Mouse (Mus musculus) left cerebral cortex, adult 2 months (tissue): Measurements from ENCODE around the gene Nudt13. TPM values are rescaled to one million over a fixed set of nuclear protein-coding genes. Genes with fewer than 3 reads are reported as not detected.

Source experiments
- DNase-seq, 2 experiments: peaks; one replicate each; pipeline ENCODE4 v3.0.0; 2021 to 2022; ENCODE audit warnings: low spot score in 2 of 2, mixed read lengths in 1 of 2; ENCODE audit errors: extremely low spot score in 1 of 2
- H3K27ac ChIP-seq: fragments of 200-600 bp; 2 replicates; pipeline ENCODE4 v1.8.1; 2022
- H3K4me3 ChIP-seq: fragments of 200-600 bp; 2 replicates; pipeline ENCODE4 v1.8.1; 2022
- CTCF ChIP-seq: fragments of 200-600 bp; IDR thresholded peaks from 2 replicates; pipeline ENCODE4 v1.8.1; 2022; ENCODE audit warnings: antibody characterized with exemption, mild to moderate bottlenecking, moderate library complexity
- intact Hi-C: fragments of 180-260 bp; cut with DNase I; formaldehyde crosslinking; loops from one replicate; pipeline ENCODE4 v1.15.1; 2025
- long read RNA-seq, 2 experiments: library from polyadenylated mRNA; stranded (forward); transcript quantifications; one replicate each; pipeline ENCODE4 v2.0.0; 2021; ENCODE audit warnings: borderline mapping rate in 2 of 2
- total RNA-seq, 2 experiments: library from RNA; stranded (reverse); gene quantifications; 2 replicates each; pipeline ENCODE4 v1.2.3; 2021

The Nudt13 gene
- 10 to 100 TPM; 17.3 to 18.6 TPM for total RNA-seq
- long read RNA-seq, experiment 1, partial matches to known transcripts: 0 of 3 reads
- long read RNA-seq, experiment 1, other reads (novel, unspliced or antisense): 3 of 3 reads
- long read RNA-seq, experiment 2, partial matches to known transcripts: 1 of 5 reads
- long read RNA-seq, experiment 2, other reads (novel, unspliced or antisense): 4 of 5 reads

DNA sequence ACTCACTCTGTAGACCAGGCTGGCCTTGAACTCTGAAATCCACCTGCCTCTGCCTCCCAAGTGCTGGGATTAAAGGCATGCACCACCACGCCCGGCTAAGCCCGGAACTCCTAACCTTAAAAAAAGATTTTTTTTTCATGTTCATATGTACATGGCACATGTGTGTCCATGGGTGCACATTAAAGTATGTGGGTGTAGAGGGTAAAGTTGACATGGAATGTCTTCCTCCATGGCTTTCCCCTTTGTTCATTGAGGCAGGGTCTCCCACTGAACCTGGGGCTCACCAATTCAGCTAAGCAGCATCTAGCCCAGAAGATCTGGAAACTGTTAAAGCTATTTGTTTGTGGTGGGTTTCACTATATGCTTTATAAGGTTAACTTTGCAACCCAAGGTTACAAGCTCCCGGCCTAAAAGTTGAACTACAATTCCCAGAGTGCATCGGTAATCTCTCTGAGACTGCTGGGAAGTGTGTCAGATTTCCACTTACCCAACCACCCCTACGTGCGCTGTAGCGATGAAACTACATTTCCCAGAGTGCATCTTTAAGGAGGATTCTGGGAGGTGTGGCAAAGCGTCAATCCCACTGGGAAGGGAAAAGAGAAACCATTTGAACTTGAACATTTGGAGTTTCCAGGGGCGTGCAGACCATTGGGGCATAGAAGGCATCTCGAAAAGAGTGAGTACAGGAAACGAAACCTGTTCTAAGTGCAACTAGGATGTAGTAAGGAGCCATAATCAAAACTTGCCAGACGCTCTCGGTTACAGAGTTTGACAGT lies at the start of gene Nudt13:
Nudt13 (plus strand) TSS at position 581 of the 776 bp plus-strand sequence.
- H3K27ac ChIP-seq: peak within 1 kb of the TSS; percentile 37; the same call in 1 of the 2 replicates
- peak; percentile 74 to 81 for DNase-seq
- intact Hi-C loops: no loop called here
- peak within 1 kb of the TSS; percentile 56 for H3K4me3 ChIP-seq
- TF ChIP-seq CTCF: no peak

DNA sequence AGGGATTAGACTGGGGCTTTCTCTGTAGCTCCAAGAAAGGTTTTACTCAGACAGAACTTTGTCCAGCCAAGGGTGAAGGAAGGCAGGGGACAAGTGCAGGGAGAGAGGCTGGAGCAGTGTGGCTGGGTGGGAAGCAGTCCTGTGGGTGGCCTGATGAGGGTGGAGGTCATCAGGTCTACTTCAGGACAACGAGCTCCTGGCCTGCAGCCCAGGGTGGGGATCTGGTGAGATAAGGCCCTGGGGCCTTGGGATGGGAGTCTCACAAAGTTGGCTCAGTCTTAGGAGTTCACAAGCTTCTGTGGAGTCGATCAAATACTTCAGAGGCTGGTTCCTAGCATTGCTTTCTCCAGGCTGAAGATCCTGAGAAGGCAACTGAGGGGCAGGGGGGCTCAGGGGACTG lies 49.2 kb upstream of the Nudt13 start:
- Histone ChIP-seq H3K27ac (no peak overlapping the region), H3K4me3 (no peak overlapping the region)
- no peak for DNase-seq
- intact Hi-C loops: no loop called here
- no peak for TF ChIP-seq CTCF

DNA sequence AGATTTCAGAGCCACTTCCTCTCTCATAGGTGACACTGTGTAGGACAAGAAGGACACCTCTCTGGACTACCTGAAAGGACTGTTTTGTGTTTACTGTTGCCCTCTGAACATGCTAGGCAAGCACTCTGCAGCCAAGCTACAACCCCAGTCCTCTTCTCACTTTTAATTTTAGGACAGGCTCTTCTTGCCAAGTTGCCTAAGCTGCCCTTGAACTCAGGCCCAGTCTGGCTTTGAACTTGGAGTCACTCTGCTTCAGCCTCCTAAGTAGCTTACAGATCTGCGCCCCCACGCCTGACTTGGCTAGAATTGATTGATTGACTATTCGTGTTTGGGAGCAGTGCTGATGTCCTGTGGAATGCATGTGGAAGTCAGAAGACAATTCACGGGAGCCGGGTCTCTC lies 48.6 kb upstream of the Nudt13 start:
- TF ChIP-seq CTCF: no peak
- no peak overlapping the region for H3K27ac ChIP-seq
- no peak overlapping the region for H3K4me3 ChIP-seq
- DNase-seq: no peak
- intact Hi-C loops: no loop called here

DNA sequence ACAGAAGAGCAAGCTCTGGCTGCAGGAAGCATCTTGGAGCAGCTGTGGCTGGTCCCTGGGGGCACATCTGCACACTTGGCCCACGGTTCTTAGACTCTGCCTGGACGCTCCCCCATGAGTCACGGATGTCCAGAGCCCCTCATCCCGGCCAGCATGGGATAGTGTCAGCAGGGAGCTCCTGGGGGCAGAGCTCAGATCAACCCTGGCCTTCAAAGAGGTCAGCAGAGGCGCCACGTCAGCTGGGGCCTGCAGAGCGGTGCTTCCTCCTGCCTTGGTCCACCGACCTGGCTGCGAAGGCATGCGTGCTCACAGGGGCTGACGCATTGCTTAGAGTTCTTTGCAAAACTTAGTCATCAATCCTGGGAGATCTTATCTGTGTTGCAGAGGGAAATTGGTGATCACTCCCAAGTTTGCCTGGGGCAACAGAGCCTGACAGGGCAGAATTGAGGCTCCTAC lies 47.7 kb upstream of the Nudt13 start:
- intact Hi-C loops: no loop called here
- TF ChIP-seq CTCF: no peak
- Histone ChIP-seq H3K4me3 (no peak overlapping the region), H3K27ac (no peak overlapping the region)
- DNase-seq: no peak

GRCm38 (mm10) chr14:20248001-20248400 lies 46.5 kb upstream of the Nudt13 start:
- H3K4me3 ChIP-seq: no peak overlapping the region
- TF ChIP-seq CTCF: no peak
- intact Hi-C loops: no loop called here
- no peak for DNase-seq
- no peak overlapping the region for H3K27ac ChIP-seq

DNA sequence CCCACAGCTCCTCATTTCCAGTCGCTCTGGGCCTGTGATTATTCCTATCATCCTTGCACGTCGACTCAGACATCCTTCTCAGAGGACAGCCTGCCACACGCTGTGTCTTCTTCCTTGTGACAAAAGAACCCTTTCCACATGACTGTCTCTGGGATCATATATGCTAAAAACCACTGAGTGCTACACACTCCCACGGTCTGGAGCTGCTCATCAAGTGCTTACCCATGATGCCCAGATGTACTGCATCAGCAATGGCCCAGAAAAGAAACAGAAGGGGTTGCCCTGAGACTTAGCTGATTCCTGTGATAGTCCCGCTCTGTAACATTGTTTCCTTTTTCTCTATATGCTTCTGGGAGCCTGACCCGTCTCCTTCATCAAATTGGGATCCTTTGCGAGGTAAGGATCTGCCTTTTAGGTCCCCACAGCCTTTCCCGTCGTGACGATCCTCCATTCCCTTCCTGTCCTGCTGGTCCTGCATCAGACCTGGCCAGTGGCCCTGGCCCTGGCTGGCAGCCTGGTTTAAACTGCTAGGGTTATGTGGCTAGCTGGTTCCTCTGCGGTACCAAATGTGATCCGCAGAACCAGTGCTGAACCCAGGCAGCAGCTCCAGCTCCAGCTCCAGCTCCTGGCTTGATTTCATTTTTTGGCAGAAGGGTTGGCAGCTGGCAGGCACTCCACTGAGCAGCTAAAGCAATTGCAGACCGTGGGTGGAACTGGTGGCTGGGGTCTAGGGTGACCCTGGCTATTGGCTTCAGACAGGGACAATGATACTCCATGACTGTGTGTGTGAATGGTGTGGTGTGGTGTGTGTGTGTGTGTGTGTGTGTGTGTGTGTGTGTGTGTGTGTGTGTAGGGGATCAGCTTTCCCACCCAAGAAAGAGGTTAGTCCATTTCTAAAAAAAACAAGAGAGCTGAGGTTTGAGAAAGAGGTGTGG lies 44.0 kb upstream of the Nudt13 start:
- intact Hi-C loops: loop anchor here (10.0 kb wide), 1 partner anchor 546 kb away; no protein-coding TSS in a partner anchor

GRCm38 (mm10) chr14:20258185-20259113 lies 36.0 kb upstream of the Nudt13 start:
- peak; percentile 71 to 83 for DNase-seq
- TF ChIP-seq CTCF: peak; percentile 96
- Histone ChIP-seq H3K27ac (no peak overlapping the region), H3K4me3 (no peak overlapping the region)
- intact Hi-C loops: loop anchor here (1.0 to 10.0 kb wide), 4 partner anchors 144 to 554 kb away; no protein-coding TSS in a partner anchor

More for the DNA sequence above, 44.0 kb upstream of the Nudt13 start:
- no peak overlapping the region for H3K4me3 ChIP-seq
- H3K27ac ChIP-seq: no peak overlapping the region
- DNase-seq: no peak
- no peak for TF ChIP-seq CTCF

DNA sequence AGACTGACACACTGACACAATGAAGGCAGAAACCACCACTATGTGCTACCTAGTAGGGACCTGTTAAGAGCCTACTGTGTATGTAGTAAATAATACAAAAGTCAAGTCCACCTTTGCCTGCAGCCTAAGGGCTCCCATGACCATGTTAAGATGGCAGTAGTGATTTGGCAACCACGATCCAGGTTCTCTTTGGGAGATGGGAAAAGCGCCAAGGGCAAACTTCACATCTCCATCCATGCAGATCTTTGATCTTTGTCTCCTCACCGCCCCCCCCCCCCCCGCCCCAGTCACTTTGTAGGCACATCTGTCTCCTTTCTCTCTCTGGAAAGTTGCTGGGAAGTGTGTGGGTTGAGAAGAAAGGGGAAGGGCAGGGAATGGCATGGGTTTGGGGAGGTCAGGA lies 32.2 kb upstream of the Nudt13 start:
- H3K27ac ChIP-seq: no peak overlapping the region
- DNase-seq: no peak
- intact Hi-C loops: no loop called here
- no peak for TF ChIP-seq CTCF
- H3K4me3 ChIP-seq: no peak overlapping the region

DNA sequence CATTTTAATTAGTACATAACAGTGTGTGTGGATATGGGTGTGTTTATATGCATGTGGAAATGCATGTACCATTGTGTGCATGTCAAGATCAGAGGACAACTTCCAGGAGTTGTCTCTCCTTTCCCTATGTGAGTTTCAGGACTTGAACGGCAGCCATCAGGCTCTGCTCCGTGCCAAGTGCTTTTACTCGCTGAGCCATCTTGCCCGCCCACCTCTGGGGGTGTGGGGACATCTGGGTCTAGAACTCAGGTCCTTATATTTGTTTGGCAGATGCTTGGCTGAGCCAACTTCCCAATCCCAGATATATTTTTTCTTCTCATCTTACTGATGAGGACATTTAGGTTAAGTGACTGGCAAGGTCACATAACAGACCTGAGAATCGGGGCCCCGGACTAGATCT lies 26.1 kb upstream of the Nudt13 start:
- Histone ChIP-seq H3K27ac (no peak overlapping the region), H3K4me3 (no peak overlapping the region)
- intact Hi-C loops: no loop called here
- no peak for TF ChIP-seq CTCF
- DNase-seq: peak in 1 of 2 experiments; percentile 42

- TF ChIP-seq CTCF: no peak
- Histone ChIP-seq H3K4me3 (no peak within 1 kb of the TSS), H3K27ac (no peak within 1 kb of the TSS)
- intact Hi-C loops: no loop called here
- no peak for DNase-seq
Measured at GRCm38 (mm10) chr14:20269082-20269809, 25.3 kb upstream of the Nudt13 start, which contains the start of gene Kcnk16. Gene Kcnk16, minus strand, starts transcription at chr14:20269199.
